Mouse (Mus musculus) stomach, embryonic 14.5 days (tissue): ENCODE data around the gene Srsf3. TPM values are rescaled to one million over a fixed set of nuclear protein-coding genes. Genes with fewer than 3 reads are reported as not detected.
A peak's percentile ranks its signal among the peaks of the same experiment; 100 is the strongest.
"Not testable (repeated sequence)": the region's sequence is repeated elsewhere in the genome, so short reads cannot be mapped to it uniquely, and the experiment has no call there.

Experiments
- ATAC-seq: fragments of 200-750 bp; cut with Nextera tagmentation; 2 replicates; pipeline ENCODE4 v1.8.0; 2017; ENCODE audit warnings: low read depth, moderate TSS enrichment; ENCODE audit not compliant: insufficient number of reproducible peaks, insufficient read depth, low FRiP score
- H3K27ac ChIP-seq: fragments of 300-500 bp; sonication (generic); 2 replicates; pipeline ENCODE4 v1.5.1; 2014; ENCODE audit warnings: mild to moderate bottlenecking, low read length, moderate library complexity, mixed read lengths
- H3K27me3 ChIP-seq: fragments of 300-500 bp; sonication (generic); 2 replicates; pipeline ENCODE4 v1.6.1; 2014; ENCODE audit warnings: low read length, control low read depth, mixed read lengths; ENCODE audit not compliant: control insufficient read depth, insufficient read depth
- H3K36me3 ChIP-seq: fragments of 300-500 bp; sonication (generic); 2 replicates; pipeline ENCODE4 v1.6.1; 2014; ENCODE audit warnings: mild to moderate bottlenecking, control low read depth, low read length, moderate library complexity, mixed read lengths; ENCODE audit not compliant: control insufficient read depth, insufficient read depth
- H3K4me1 ChIP-seq: fragments of 300-500 bp; sonication (generic); 2 replicates; pipeline ENCODE4 v1.6.1; 2014; ENCODE audit warnings: low read length, control low read depth, mixed read lengths; ENCODE audit not compliant: control insufficient read depth, insufficient read depth
- H3K4me2 ChIP-seq: fragments of 300-500 bp; sonication (generic); replicated peaks from 2 replicates; pipeline ENCODE4 v1.6.1; 2014; ENCODE audit warnings: low read depth, low read length, control low read depth
- H3K4me3 ChIP-seq: fragments of 300-500 bp; sonication (generic); 2 replicates; pipeline ENCODE4 v1.5.1; 2014; ENCODE audit warnings: low read depth, low read length, control low read depth
- H3K9ac ChIP-seq: fragments of 300-500 bp; sonication (generic); replicated peaks from 2 replicates; pipeline ENCODE4 v1.6.1; 2014; ENCODE audit warnings: low read depth, mild to moderate bottlenecking, control low read depth, low read length, moderate library complexity, mixed read lengths
- H3K9me3 ChIP-seq: fragments of 300-500 bp; sonication (generic); 2 replicates; pipeline ENCODE4 v1.6.1; 2016; ENCODE audit warnings: low read depth, low read length, control low read depth; ENCODE audit not compliant: control insufficient read depth
- WGBS: fragments of 180-500 bp; shearing (Covaris S2); extraction: QIAGEN DNeasy Blood & Tissue Kit; methylation state at CpG from one replicate; pipeline ENCODE4 v1.1.7; 2014; 5-methylcytosine and 5-hydroxymethylcytosine counted together
- polyA plus RNA-seq: library from polyadenylated mRNA; unstranded; fragments of >200 nt; fragmentation: Nextera tagmentation; extraction: Ambion mirVana; gene quantifications from 2 replicates; pipeline ENCODE4 v1.2.1, GENCODE M21; 2014

Gene Srsf3
- polyA plus RNA-seq, 1 experiment from 2014 or later = 593 TPM

GRCm38 (mm10) chr17:28992105-28992504 is 40.3 kb upstream of the Srsf3 start:
- Histone ChIP-seq H3K36me3 (peaks cover 45% of the 10 kb centered on the region), H3K27me3 (no peaks in the 10 kb centered on the region), H3K9ac (no peak overlapping the region), H3K27ac (no peak overlapping the region), H3K4me2 (no peak overlapping the region), H3K4me3 (no peak overlapping the region), H3K4me1 (no peaks in the 10 kb centered on the region), H3K9me3 (no peaks in the 10 kb centered on the region)
- ATAC-seq = no peak
- 53% methylated on average over 7 of the region's 7 CpGs for WGBS

DNA sequence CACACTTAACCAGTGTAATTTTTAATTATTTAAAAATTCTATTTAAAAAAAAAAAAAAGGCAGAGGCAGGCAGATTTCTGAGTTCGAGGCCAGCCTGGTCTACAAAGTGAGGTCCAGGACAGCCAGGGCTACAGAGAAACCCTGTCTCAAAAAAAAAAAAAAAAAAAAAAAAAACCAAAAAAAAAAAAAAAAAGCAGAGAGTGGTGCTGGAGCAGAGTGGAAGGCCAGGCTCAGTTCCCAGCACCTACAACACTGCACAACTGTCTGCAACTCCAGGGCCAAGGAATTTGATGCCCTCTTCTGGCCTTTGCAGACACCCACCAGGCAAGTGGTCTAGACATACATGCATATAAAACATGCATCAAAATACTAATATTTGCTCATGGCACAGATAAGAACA is 39.4 kb upstream of the Srsf3 start:
- H3K27me3 ChIP-seq, H3K9ac ChIP-seq, H3K4me2 ChIP-seq, H3K4me3 ChIP-seq, ATAC-seq, H3K4me1 ChIP-seq, H3K9me3 ChIP-seq, H3K27ac ChIP-seq: not testable (repeated sequence)
- WGBS = 89% methylated on average over 1 of the region's 1 CpGs
- H3K36me3 ChIP-seq = peaks cover 47% of the 10 kb centered on the region

GRCm38 (mm10) chr17:28994615-28995014 is 37.8 kb upstream of the Srsf3 start:
- H3K4me2 ChIP-seq = no peak overlapping the region
- no peaks in the 10 kb centered on the region for H3K9me3 ChIP-seq
- no peak overlapping the region for H3K27ac ChIP-seq
- WGBS = 92% methylated on average over 4 of the region's 4 CpGs
- H3K4me1 ChIP-seq = no peaks in the 10 kb centered on the region
- no peak for ATAC-seq
- no peaks in the 10 kb centered on the region for H3K27me3 ChIP-seq
- H3K36me3 ChIP-seq = peaks cover 50% of the 10 kb centered on the region
- no peak overlapping the region for H3K9ac ChIP-seq
- no peak overlapping the region for H3K4me3 ChIP-seq

GRCm38 (mm10) chr17:29000465-29000864 is 32.0 kb upstream of the Srsf3 start:
- Histone ChIP-seq H3K36me3 (peaks cover 26% of the 10 kb centered on the region), H3K9ac (no peak overlapping the region), H3K4me2 (no peak overlapping the region), H3K4me3 (no peak overlapping the region), H3K4me1 (no peaks in the 10 kb centered on the region), H3K27me3 (no peaks in the 10 kb centered on the region), H3K9me3 (no peaks in the 10 kb centered on the region), H3K27ac (no peak overlapping the region)
- ATAC-seq = no peak
- 88% methylated on average over 6 of the region's 6 CpGs for WGBS

- ATAC-seq = no peak
- no peaks in the 10 kb centered on the region for H3K9me3 ChIP-seq
Measured at GRCm38 (mm10) chr17:29003740-29004139, 28.7 kb upstream of the Srsf3 start.

GRCm38 (mm10) chr17:29005002-29005401 is 27.4 kb upstream of the Srsf3 start:
- H3K9ac ChIP-seq = no peak overlapping the region
- peaks cover 3% of the 10 kb centered on the region for H3K36me3 ChIP-seq
- no peak overlapping the region for H3K4me2 ChIP-seq
- no peak for ATAC-seq
- no peaks in the 10 kb centered on the region; the same call in 1 of the 2 replicates for H3K4me1 ChIP-seq
- no peak overlapping the region for H3K4me3 ChIP-seq
- WGBS = 86% methylated on average over 3 of the region's 3 CpGs
- H3K9me3 ChIP-seq = no peaks in the 10 kb centered on the region
- no peak overlapping the region for H3K27ac ChIP-seq
- no peaks in the 10 kb centered on the region for H3K27me3 ChIP-seq

More at GRCm38 (mm10) chr17:29003740-29004139, 28.7 kb upstream of the Srsf3 start:
- H3K4me3 ChIP-seq = no peak overlapping the region
- H3K27ac ChIP-seq = no peak overlapping the region
- no peak overlapping the region for H3K4me2 ChIP-seq
- WGBS = 71% methylated on average over 1 of the region's 1 CpGs
- no peak overlapping the region for H3K9ac ChIP-seq
- no peaks in the 10 kb centered on the region for H3K27me3 ChIP-seq
- peaks cover 12% of the 10 kb centered on the region for H3K36me3 ChIP-seq
- H3K4me1 ChIP-seq = no peaks in the 10 kb centered on the region; the same call in 1 of the 2 replicates

- Histone ChIP-seq H3K9me3 (no peaks in the 10 kb centered on the region), H3K4me2 (peak overlapping the region; percentile 80), H3K9ac (peak overlapping the region; percentile 93), H3K4me3 (peak overlapping the region; percentile 82), H3K36me3 (no peaks in the 10 kb centered on the region), H3K4me1 (no peaks in the 10 kb centered on the region; the same call in 1 of the 2 replicates), H3K27ac (no peak overlapping the region), H3K27me3 (no peaks in the 10 kb centered on the region)
- no peak for ATAC-seq
- 6% methylated on average over 7 of the region's 7 CpGs for WGBS
Measured at GRCm38 (mm10) chr17:29006812-29007211, 25.6 kb upstream of the Srsf3 start.

DNA sequence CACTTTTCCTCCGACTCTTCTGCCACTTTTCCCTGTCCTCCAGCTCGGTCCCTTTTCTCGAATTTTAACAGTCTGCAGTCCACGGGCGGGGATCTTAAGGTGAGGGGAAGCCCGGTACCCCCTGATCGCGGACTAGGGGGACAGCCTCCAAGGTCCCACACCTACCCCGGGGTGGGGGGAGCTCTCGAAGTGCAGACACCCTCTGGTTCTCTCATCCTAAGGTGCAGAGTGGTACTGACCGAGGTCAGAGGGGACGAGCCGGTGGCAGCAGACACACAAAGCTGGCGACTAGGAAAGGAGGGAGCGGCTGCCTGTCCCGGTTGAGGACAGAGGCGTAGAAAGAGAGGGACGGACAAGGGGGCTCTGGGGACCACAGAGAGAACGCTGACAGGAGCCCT is 25.2 kb upstream of the Srsf3 start:
- peak overlapping the region; percentile 80 for H3K4me2 ChIP-seq
- peak overlapping the region; percentile 89 for H3K27ac ChIP-seq
- ATAC-seq = 0 out of 2 replicates have a peak, but pooled peaks have one; percentile 4
- H3K27me3 ChIP-seq = no peaks in the 10 kb centered on the region
- H3K9me3 ChIP-seq = no peaks in the 10 kb centered on the region
- H3K4me3 ChIP-seq = peak overlapping the region; percentile 82
- H3K36me3 ChIP-seq = no peaks in the 10 kb centered on the region
- H3K4me1 ChIP-seq = no peaks in the 10 kb centered on the region; the same call in 1 of the 2 replicates
- 0% methylated on average over 19 of the region's 19 CpGs for WGBS
- peak overlapping the region; percentile 93 for H3K9ac ChIP-seq
